Mouse (Mus musculus) myocyte (in vitro differentiated cells): Measurements from ENCODE around the gene Dusp8. TPM values are rescaled to one million over a fixed set of nuclear protein-coding genes. Genes with fewer than 3 reads are reported as not detected.

Experiments
- H3K27me3 ChIP-seq: one replicate; pipeline ENCODE4 v1.6.1; 2011; ENCODE audit not compliant: control insufficient read depth, insufficient read depth, insufficient read length
- H3K36me3 ChIP-seq: one replicate; pipeline ENCODE4 v1.6.1; 2011; ENCODE audit not compliant: control insufficient read depth, insufficient read depth
- H3K4me2 ChIP-seq: one replicate; pipeline ENCODE4 v1.6.1; 2011; ENCODE audit warnings: low read depth, control low read depth
- H3K4me3 ChIP-seq: one replicate; pipeline ENCODE4 v1.5.1; 2011; ENCODE audit warnings: mild to moderate bottlenecking, control low read depth, moderate library complexity
- H3K79me2 ChIP-seq: one replicate; pipeline ENCODE4 v1.6.1; 2011; ENCODE audit not compliant: control insufficient read depth, insufficient read depth
- H3ac ChIP-seq: one replicate; pipeline ENCODE4 v1.6.1; 2011; ENCODE audit not compliant: control insufficient read depth, insufficient read length
- CEBPB ChIP-seq: IDR thresholded peaks from 2 replicates; pipeline ENCODE4 v1.6.1; 2011; ENCODE audit warnings: mild to moderate bottlenecking, moderate library complexity; ENCODE audit not compliant: poor library complexity, insufficient read depth, severe bottlenecking
- E2F4 ChIP-seq: IDR thresholded peaks from one replicate; pipeline ENCODE4 v1.6.1; 2011; ENCODE audit warnings: mild to moderate bottlenecking, control low read depth, moderate library complexity; ENCODE audit not compliant: insufficient read depth
- MAX ChIP-seq: IDR thresholded peaks from one replicate; pipeline ENCODE4 v1.6.1; 2011; ENCODE audit warnings: low read depth, mild to moderate bottlenecking, control low read depth
- MYOD1 ChIP-seq, 3 experiments: IDR thresholded peaks; one replicate each; pipeline ENCODE4 v1.6.1; 2011; ENCODE audit warnings: control low read depth in 2 of 3, low read depth in 2 of 3, mild to moderate bottlenecking in 2 of 3, moderate library complexity in 1 of 3; ENCODE audit not compliant: insufficient read length in 2 of 3, control insufficient read depth in 1 of 3
- MYOG ChIP-seq, 3 experiments: IDR thresholded peaks; one replicate each; pipeline ENCODE4 v1.6.1; 2011; ENCODE audit warnings: control low read depth in 2 of 3, low read depth in 2 of 3, mild to moderate bottlenecking in 2 of 3; ENCODE audit not compliant: insufficient read length in 2 of 3, control insufficient read depth in 1 of 3, insufficient read depth in 1 of 3
- POLR2A ChIP-seq: IDR thresholded peaks from one replicate; pipeline ENCODE4 v1.6.1; 2011; ENCODE audit warnings: low read depth, mild to moderate bottlenecking, control low read depth, moderate library complexity; ENCODE audit not compliant: insufficient read length
- POLR2AphosphoS2 ChIP-seq: IDR thresholded peaks from one replicate; pipeline ENCODE4 v1.6.1; 2011; ENCODE audit warnings: low read depth, control low read depth; ENCODE audit not compliant: insufficient read length
- REST ChIP-seq: IDR thresholded peaks from one replicate; pipeline ENCODE4 v1.6.1; 2011; ENCODE audit warnings: mild to moderate bottlenecking, control low read depth, moderate library complexity; ENCODE audit not compliant: insufficient read depth, insufficient read length
- SRF ChIP-seq: IDR thresholded peaks from one replicate; pipeline ENCODE4 v1.6.1; 2011; ENCODE audit warnings: low read depth; ENCODE audit not compliant: control insufficient read depth, insufficient read length
- TCF12 ChIP-seq: IDR thresholded peaks from one replicate; pipeline ENCODE4 v1.6.1; 2011; ENCODE audit warnings: mild to moderate bottlenecking, control low read depth; ENCODE audit not compliant: poor library complexity, insufficient read depth, severe bottlenecking
- TCF3 ChIP-seq: IDR thresholded peaks from one replicate; pipeline ENCODE4 v1.6.1; 2011; ENCODE audit warnings: low read depth, control low read depth; ENCODE audit not compliant: insufficient read length
- USF1 ChIP-seq: IDR thresholded peaks from one replicate; pipeline ENCODE4 v1.6.1; 2011; ENCODE audit warnings: low read depth, mild to moderate bottlenecking, control low read depth, moderate library complexity
- polyA plus RNA-seq: library from polyadenylated mRNA; unstranded; fragments of >200 nt; fragmentation: generic; extraction: Trizol; gene quantifications from one replicate; pipeline ENCODE4 v1.2.1, GENCODE M21; 2012; ENCODE audit warnings: missing spikeins

Dusp8 gene
- polyA plus RNA-seq, 1 experiment: 9.1 TPM

- Histone ChIP-seq H3ac (no peak overlapping the region), H3K79me2 (peaks cover 3% of the 10 kb centered on the region), H3K4me3 (no peak overlapping the region), H3K27me3 (no peaks in the 10 kb centered on the region), H3K4me2 (no peak overlapping the region), H3K36me3 (peaks cover 25% of the 10 kb centered on the region)
- TF ChIP-seq SRF (no peak), CEBPB (no peak), MYOD1 (IDR thresholded peaks at IDR 0.05; ENCODE audit: control insufficient read depth in 1 of 3, insufficient read length in 2 of 3, low read depth in 2 of 3) (no peak), TCF12 (no peak), POLR2AphosphoS2 (no peak), MAX (no peak), TCF3 (no peak), USF1 (no peak), MYOG (IDR thresholded peaks at IDR 0.05; ENCODE audit: control insufficient read depth in 1 of 3, insufficient read depth in 1 of 3, insufficient read length in 2 of 3, low read depth in 2 of 3) (no peak), E2F4 (no peak), REST (no peak), POLR2A (no peak)
Measured at GRCm38 (mm10) chr7:142086159-142086905, 9.3 kb downstream of the Dusp8 start.

- H3K27me3 ChIP-seq: no peaks in the 10 kb centered on the region
- H3K36me3 ChIP-seq: peaks cover 25% of the 10 kb centered on the region
- H3K4me3 ChIP-seq: peak overlapping the region; percentile 18
- no peaks in the 10 kb centered on the region for H3K79me2 ChIP-seq
- peak overlapping the region; percentile 94 for H3K4me2 ChIP-seq
- TF ChIP-seq CEBPB (peak; percentile 92), MAX (no peak), REST (no peak), TCF12 (no peak), MYOD1 (IDR thresholded peaks at IDR 0.05; ENCODE audit: control insufficient read depth in 1 of 3, insufficient read length in 2 of 3, low read depth in 2 of 3) (no peak), USF1 (no peak), POLR2A (peak; percentile 67), MYOG (IDR thresholded peaks at IDR 0.05; ENCODE audit: control insufficient read depth in 1 of 3, insufficient read depth in 1 of 3, insufficient read length in 2 of 3, low read depth in 2 of 3) (peak in 1 of 3 experiments; percentile 64), POLR2AphosphoS2 (no peak), SRF (peak; percentile 5), TCF3 (no peak), E2F4 (no peak)
- H3ac ChIP-seq: peak overlapping the region; percentile 17
Measured at GRCm38 (mm10) chr7:142084820-142085219, 10.8 kb downstream of the Dusp8 start.

GRCm38 (mm10) chr7:142084395-142084794 lies 11.2 kb downstream of the Dusp8 start:
- H3K36me3 ChIP-seq: peaks cover 25% of the 10 kb centered on the region
- peak overlapping the region; percentile 94 for H3K4me2 ChIP-seq
- TF ChIP-seq TCF12 (no peak), POLR2A (peak; percentile 56), REST (no peak), SRF (peak; percentile 22), POLR2AphosphoS2 (peak; percentile 50), MYOD1 (IDR thresholded peaks at IDR 0.05; ENCODE audit: control insufficient read depth in 1 of 3, insufficient read length in 2 of 3, low read depth in 2 of 3) (peak in 2 of 3 experiments; percentile 48 to 60), MYOG (IDR thresholded peaks at IDR 0.05; ENCODE audit: control insufficient read depth in 1 of 3, insufficient read depth in 1 of 3, insufficient read length in 2 of 3, low read depth in 2 of 3) (peak in 1 of 3 experiments; percentile 74), TCF3 (no peak), CEBPB (no peak), MAX (no peak), USF1 (no peak), E2F4 (no peak)
- H3K79me2 ChIP-seq: no peaks in the 10 kb centered on the region
- peak overlapping the region; percentile 18 for H3K4me3 ChIP-seq
- no peaks in the 10 kb centered on the region for H3K27me3 ChIP-seq
- H3ac ChIP-seq: peak overlapping the region; percentile 17

- no peaks in the 10 kb centered on the region for H3K27me3 ChIP-seq
- H3K79me2 ChIP-seq: no peaks in the 10 kb centered on the region
- H3K4me3 ChIP-seq: peak overlapping the region; percentile 18
- peak overlapping the region; percentile 94 for H3K4me2 ChIP-seq
- H3ac ChIP-seq: peak overlapping the region; percentile 17
- TF ChIP-seq MYOG (IDR thresholded peaks at IDR 0.05; ENCODE audit: control insufficient read depth in 1 of 3, insufficient read depth in 1 of 3, insufficient read length in 2 of 3, low read depth in 2 of 3): peak in 1 of 3 experiments; percentile 24
- no peak for TF ChIP-seq MYOD1 (IDR thresholded peaks at IDR 0.05; ENCODE audit: control insufficient read depth in 1 of 3, insufficient read length in 2 of 3, low read depth in 2 of 3)
- H3K36me3 ChIP-seq: peaks cover 25% of the 10 kb centered on the region
Measured at GRCm38 (mm10) chr7:142083588-142084317, 11.9 kb downstream of the Dusp8 start.
